Mouse (Mus musculus) cerebellum, adult 11-12 months (tissue): ENCODE data around the gene Rsu1.

Experiments
- DNase-seq: peaks from one replicate; pipeline ENCODE4 v3.0.0; 2022

Rsu1 gene

GRCm38 (mm10) chr2:13038772-13039171 is 232.4 kb downstream of the Rsu1 start:
- DNase-seq: no peak
